Mouse (Mus musculus): Measurements from ENCODE around the gene 0610009B22Rik. TPM values are rescaled to one million over a fixed set of nuclear protein-coding genes. Genes with fewer than 3 reads are reported as not detected.

0610009B22Rik gene
- total and polyA plus RNA-seq, 3 experiments = 34.6 to 68.5 (median 41.8) TPM

DNA sequence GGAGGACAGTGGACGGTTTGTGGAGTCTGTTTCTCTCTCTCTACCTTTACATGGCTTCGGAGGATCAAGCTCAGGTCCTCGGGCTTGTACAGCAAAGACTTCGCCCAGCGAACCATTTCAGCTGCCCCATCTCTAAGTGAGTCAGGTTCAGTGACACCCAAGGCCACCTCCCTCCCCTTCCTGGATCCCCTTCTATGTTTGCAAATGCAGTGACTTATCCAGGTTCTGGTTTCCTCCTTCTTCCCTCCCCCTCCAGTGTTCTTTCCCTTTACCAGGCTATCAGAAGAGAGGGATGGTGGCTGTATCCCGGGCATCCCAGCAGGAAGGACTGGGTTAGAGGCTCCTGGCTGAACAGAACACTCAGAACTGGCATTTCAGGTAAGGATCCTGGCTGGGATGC lies 34.9 kb downstream of the 0610009B22Rik start:
- peaks cover 5 to 21% of the 10 kb centered on the region in 2 experiments for H3K36me3 ChIP-seq (replicated peaks in 1 of 2; ENCODE audit: control insufficient read depth in 1 of 2, insufficient read depth in 1 of 2, low read length in 1 of 2)
- DNase-seq (ENCODE audit: extremely low read depth) = no peak
- no peak overlapping the region for H3K9ac ChIP-seq (ENCODE audit: insufficient read depth, low read depth)
- peaks cover 8% of the 10 kb centered on the region for H3K9me3 ChIP-seq (replicated peaks; ENCODE audit: low read length)
- H3K27me3 ChIP-seq (replicated peaks) = no peaks in the 10 kb centered on the region
- no peak overlapping the region for H3K27ac ChIP-seq (ENCODE audit: insufficient read depth, low read depth)
- dilution Hi-C loops (cut with MboI; ENCODE audit: extremely low pct_ligation_motif_present, extremely low pct_unique_long_range_greater_than_20kb, low sequenced_read_pairs) = no loop called here
- peaks cover 8 to 19% of the 10 kb centered on the region in 2 experiments for H3K4me1 ChIP-seq (ENCODE audit: control insufficient read depth in 1 of 2, insufficient read depth in 2 of 2)
- no peak overlapping the region for H3K4me2 ChIP-seq (ENCODE audit: insufficient read depth, low read depth, poor library complexity, severe bottlenecking)
- peaks cover 2% of the 10 kb centered on the region; the same call in 1 of the 2 replicates for H3K79me2 ChIP-seq (replicated peaks; ENCODE audit: control insufficient read depth, extremely low read depth, insufficient read depth, poor library complexity, severe bottlenecking)
- no peak overlapping the region for H3K4me3 ChIP-seq (replicated peaks in 1 of 3; ENCODE audit: low read depth in 2 of 3, low read length in 2 of 3, poor library complexity in 1 of 3)
- in situ Hi-C loops (cut with MboI; ENCODE audit: low pct_ligation_motif_present, low pct_unique_long_range_greater_than_20kb, low sequenced_read_pairs) = no loop called here
- no peak for TF ChIP-seq SIN3A (IDR thresholded peaks at IDR 0.05; ENCODE audit: low read length)
- no peak for TF ChIP-seq SMC3 (IDR thresholded peaks at IDR 0.05; ENCODE audit: low read depth, low read length)
- TF ChIP-seq ZMIZ1 (IDR thresholded peaks at IDR 0.05; ENCODE audit: low read depth, low read length) = no peak
- no peak for TF ChIP-seq HCFC1 (IDR thresholded peaks at IDR 0.05; ENCODE audit: low read depth, low read length)

DNA sequence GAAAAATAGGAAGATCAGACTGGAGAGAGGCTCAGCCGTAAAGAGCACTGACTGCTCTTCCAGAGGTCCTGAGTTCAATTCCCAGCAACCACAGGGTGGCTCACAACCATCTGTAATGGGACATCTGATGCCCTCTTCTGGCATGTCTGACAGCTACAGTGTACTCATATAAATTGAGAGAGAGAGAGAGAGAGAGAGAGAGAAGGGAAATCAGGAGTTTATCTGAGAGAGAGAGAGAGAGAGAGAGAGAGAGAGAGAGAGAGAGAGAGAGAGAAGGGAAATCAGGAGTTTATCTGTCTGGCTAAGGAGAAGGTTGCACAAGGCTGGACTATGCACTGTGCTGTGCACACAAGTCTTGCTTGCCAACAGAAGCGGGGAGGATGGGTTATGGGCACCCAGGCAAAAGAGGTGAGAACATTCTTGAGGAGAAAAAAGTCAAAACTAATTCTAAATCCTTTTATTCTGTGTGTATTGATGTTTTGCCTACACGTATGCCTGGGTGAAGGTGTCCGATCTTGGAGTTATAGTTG lies 35.7 kb downstream of the 0610009B22Rik start:
- in situ Hi-C loops (cut with MboI; ENCODE audit: low pct_ligation_motif_present, low pct_unique_long_range_greater_than_20kb, low sequenced_read_pairs) (no loop called here), dilution Hi-C loops (cut with MboI; ENCODE audit: extremely low pct_ligation_motif_present, extremely low pct_unique_long_range_greater_than_20kb, low sequenced_read_pairs) (no loop called here)
- no peak for DNase-seq (ENCODE audit: extremely low read depth)
- Histone ChIP-seq H3K9me3 (replicated peaks; ENCODE audit: low read length) (peaks cover 8% of the 10 kb centered on the region), H3K36me3 (replicated peaks in 1 of 2; ENCODE audit: control insufficient read depth in 1 of 2, insufficient read depth in 1 of 2, low read length in 1 of 2) (peaks cover 5 to 26% of the 10 kb centered on the region in 2 experiments), H3K27me3 (replicated peaks) (no peaks in the 10 kb centered on the region), H3K9ac (ENCODE audit: insufficient read depth, low read depth) (no peak overlapping the region), H3K4me1 (ENCODE audit: control insufficient read depth in 1 of 2, insufficient read depth in 2 of 2) (peaks cover 14 to 21% of the 10 kb centered on the region in 2 experiments), H3K79me2 (replicated peaks; ENCODE audit: control insufficient read depth, extremely low read depth, insufficient read depth, poor library complexity, severe bottlenecking) (peaks cover 6% of the 10 kb centered on the region; the same call in 1 of the 2 replicates), H3K27ac (ENCODE audit: insufficient read depth, low read depth) (no peak overlapping the region), H3K4me2 (ENCODE audit: insufficient read depth, low read depth, poor library complexity, severe bottlenecking) (no peak overlapping the region), H3K4me3 (replicated peaks in 1 of 3; ENCODE audit: low read depth in 2 of 3, low read length in 2 of 3, poor library complexity in 1 of 3) (no peak overlapping the region)
- TF ChIP-seq CTCF (conservative IDR thresholded peaks at IDR 0.05 in 1 of 2, IDR thresholded peaks at IDR 0.05 in 1 of 2; ENCODE audit: low read depth in 2 of 2, low read length in 2 of 2) (peak in 1 of 2 experiments; percentile 34; a peak in 2 of 4 replicates), ETS1 (conservative IDR thresholded peaks at IDR 0.05; ENCODE audit: low read depth, low read length) (no peak), PAX5 (IDR thresholded peaks at IDR 0.05; ENCODE audit: low read length) (no peak), JUN (IDR thresholded peaks at IDR 0.05; ENCODE audit: insufficient read depth, low read depth, low read length) (no peak), CHD2 (IDR thresholded peaks at IDR 0.05; ENCODE audit: low read length) (no peak)

DNA sequence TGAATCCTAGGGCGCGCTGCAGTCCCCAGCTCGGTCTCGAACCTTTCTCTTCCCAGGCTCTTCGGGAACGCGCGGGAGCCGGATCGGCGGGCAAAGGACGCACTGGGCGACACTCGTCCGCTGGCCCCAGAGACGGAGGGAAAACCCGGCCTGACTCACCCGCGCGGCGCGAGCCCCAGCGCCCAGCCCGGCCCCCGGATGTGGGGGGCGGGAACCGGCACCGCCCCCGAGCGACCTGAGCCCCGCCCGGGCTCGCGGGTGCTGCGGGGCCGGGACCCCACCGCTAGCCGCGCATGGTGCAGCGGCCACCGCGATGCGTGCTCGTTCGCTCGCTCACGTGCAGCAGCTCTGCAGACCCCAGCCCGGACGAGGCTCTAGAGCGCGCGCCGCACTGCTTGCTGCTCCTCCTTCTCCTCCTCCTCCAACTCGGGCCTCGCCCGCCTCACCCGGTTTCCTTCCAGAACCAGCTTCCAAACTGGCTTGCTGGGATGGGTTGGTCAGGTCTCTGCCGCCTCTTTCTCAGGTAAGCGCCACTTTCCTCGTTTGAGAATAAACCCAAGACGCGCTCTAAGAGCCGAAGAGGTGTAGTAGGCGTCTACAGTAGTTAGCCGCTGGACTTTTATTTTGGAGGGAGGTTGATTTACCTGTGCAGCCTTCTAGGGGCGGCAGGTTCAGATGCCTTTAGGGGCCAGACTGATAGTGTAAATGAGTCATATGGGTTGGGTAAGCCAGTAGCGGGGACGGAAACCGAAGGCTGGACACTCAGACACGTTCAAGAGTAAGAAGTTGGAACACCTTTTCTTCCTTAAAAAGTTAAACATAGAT lies 37.8 kb downstream of the 0610009B22Rik start, which contains the start of the genes N4bp3 and D930048N14Rik:
Gene N4bp3, minus strand, starts transcription at position 152 of the 825 bp plus-strand sequence.
Gene D930048N14Rik, plus strand, starts transcription at position 264 of the 825 bp plus-strand sequence.
- H3K9ac ChIP-seq (ENCODE audit: insufficient read depth, low read depth) = peak within 1 kb of the TSS; percentile 61
- H3K27me3 ChIP-seq (replicated peaks) = no peaks in the 10 kb centered on the region
- H3K36me3 ChIP-seq (replicated peaks in 1 of 2; ENCODE audit: control insufficient read depth in 1 of 2, insufficient read depth in 1 of 2, low read length in 1 of 2) = peaks cover 3 to 26% of the 10 kb centered on the region in 2 experiments
- H3K4me2 ChIP-seq (ENCODE audit: insufficient read depth, low read depth, poor library complexity, severe bottlenecking) = peak within 1 kb of the TSS; percentile 67
- peak; percentile 61 for DNase-seq (ENCODE audit: extremely low read depth)
- H3K4me1 ChIP-seq (ENCODE audit: control insufficient read depth in 1 of 2, insufficient read depth in 2 of 2) = peaks cover 25 to 42% of the 10 kb centered on the region in 2 experiments
- H3K4me3 ChIP-seq (replicated peaks in 1 of 3; ENCODE audit: low read depth in 2 of 3, low read length in 2 of 3, poor library complexity in 1 of 3) = peak within 1 kb of the TSS; percentile 80 to 99 (median 80)
- in situ Hi-C loops (cut with MboI; ENCODE audit: low pct_ligation_motif_present, low pct_unique_long_range_greater_than_20kb, low sequenced_read_pairs) (no loop called here), dilution Hi-C loops (cut with MboI; ENCODE audit: extremely low pct_ligation_motif_present, extremely low pct_unique_long_range_greater_than_20kb, low sequenced_read_pairs) (no loop called here)
- peaks cover 6% of the 10 kb centered on the region; the same call in 1 of the 2 replicates for H3K79me2 ChIP-seq (replicated peaks; ENCODE audit: control insufficient read depth, extremely low read depth, insufficient read depth, poor library complexity, severe bottlenecking)
- H3K9me3 ChIP-seq (replicated peaks; ENCODE audit: low read length) = peaks cover 8% of the 10 kb centered on the region
- H3K27ac ChIP-seq (ENCODE audit: insufficient read depth, low read depth) = peak within 1 kb of the TSS; percentile 12; the same call in 1 of the 2 replicates
- TF ChIP-seq USF1 (IDR thresholded peaks at IDR 0.05; ENCODE audit: low read depth, low read length) (no peak), TCF12 (IDR thresholded peaks at IDR 0.05; ENCODE audit: low read depth, low read length) (peak; percentile 85), EP300 (IDR thresholded peaks at IDR 0.05; ENCODE audit: low read length) (no peak), MXI1 (IDR thresholded peaks at IDR 0.05; ENCODE audit: low read depth, low read length) (peak; percentile 90), MAZ (IDR thresholded peaks at IDR 0.05; ENCODE audit: low read depth, low read length) (peak; percentile 86; the same call in 1 of the 2 replicates), MEF2A (IDR thresholded peaks at IDR 0.05; ENCODE audit: borderline replicate concordance, low read depth, low read length) (peak; percentile 69; the same call in 1 of the 2 replicates), UBTF (IDR thresholded peaks at IDR 0.05; ENCODE audit: low read depth, low read length) (no peak; the same call in 1 of the 2 replicates), NRF1 (IDR thresholded peaks at IDR 0.05; ENCODE audit: low read depth, low read length) (peak; percentile 47; the same call in 1 of the 2 replicates), NELFE (IDR thresholded peaks at IDR 0.05; ENCODE audit: low read depth, low read length) (peak; percentile 68), HCFC1 (IDR thresholded peaks at IDR 0.05; ENCODE audit: low read depth, low read length) (peak; percentile 43), IRF4 (IDR thresholded peaks at IDR 0.05; ENCODE audit: low read depth, low read length) (peak; percentile 63), SMC3 (IDR thresholded peaks at IDR 0.05; ENCODE audit: low read depth, low read length) (no peak), USF2 (conservative IDR thresholded peaks at IDR 0.05; ENCODE audit: low read depth, low read length) (no peak), SIN3A (IDR thresholded peaks at IDR 0.05; ENCODE audit: low read length) (peak; percentile 69), ZC3H11A (IDR thresholded peaks at IDR 0.05; ENCODE audit: low read depth, low read length) (no peak), POLR2AphosphoS2 (IDR thresholded peaks at IDR 0.05; ENCODE audit: low read depth, low read length) (no peak)
